Mouse (Mus musculus) adrenal gland, adult (tissue): ENCODE measurements at regions not wholly inside any gene's neighbourhood (a gene's known extent, or its start where the extent isn't known, plus 50 kb on each side); places are given as distances from the start of the nearest gene placed in this dataset.

Source experiments
- DNase-seq, 2 experiments: peaks; one replicate each; pipeline ENCODE4 v3.0.0; 2022 to 2023; ENCODE audit warnings: low spot score in 1 of 2; ENCODE audit not compliant: inconsistent age in 2 of 2

DNA sequence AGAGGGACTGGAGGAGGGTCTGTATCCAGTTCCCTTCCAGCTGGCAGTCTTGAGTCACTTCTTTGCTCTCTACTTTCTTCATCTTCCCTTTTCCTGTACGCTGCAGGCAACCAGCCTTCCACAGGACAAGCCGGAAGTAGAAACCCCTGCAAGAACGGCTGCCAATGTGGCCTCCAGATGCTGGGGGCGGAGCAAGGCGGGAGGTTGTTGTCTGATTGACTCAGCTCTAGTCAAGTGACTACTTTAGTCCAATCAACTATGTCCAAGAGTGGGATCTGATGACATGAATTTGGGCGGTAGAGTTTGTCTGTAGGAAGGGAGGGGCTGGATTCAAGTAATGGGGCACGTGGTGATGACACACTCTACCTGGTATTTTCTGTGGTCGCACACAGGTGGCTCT lies 156.1 kb upstream of the Irx6 start:
- no peak for DNase-seq

- no peak for DNase-seq
Observed at GRCm38 (mm10) chr8:92518486-92518885, 155.6 kb upstream of the Irx6 start.

DNA sequence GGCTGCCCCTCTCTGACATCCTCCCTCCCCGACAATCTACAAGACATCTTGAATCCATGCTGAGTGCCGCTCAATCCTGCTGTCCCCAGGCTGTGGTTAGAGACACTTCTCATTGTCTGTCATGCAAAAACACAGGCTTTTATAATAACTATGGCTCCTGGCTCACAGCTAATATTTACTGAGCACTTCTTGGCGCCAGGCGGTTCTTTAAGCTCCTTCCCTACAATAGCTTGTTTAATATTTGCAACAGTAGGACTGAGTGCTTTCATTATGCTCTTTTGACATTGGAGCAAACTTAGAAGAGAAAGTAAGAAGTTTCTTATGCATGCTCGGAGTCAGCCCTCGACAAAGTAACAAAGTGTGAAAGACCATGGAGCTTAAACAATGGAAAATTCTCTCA lies 151.6 kb upstream of the Irx6 start:
- no peak for DNase-seq

DNA sequence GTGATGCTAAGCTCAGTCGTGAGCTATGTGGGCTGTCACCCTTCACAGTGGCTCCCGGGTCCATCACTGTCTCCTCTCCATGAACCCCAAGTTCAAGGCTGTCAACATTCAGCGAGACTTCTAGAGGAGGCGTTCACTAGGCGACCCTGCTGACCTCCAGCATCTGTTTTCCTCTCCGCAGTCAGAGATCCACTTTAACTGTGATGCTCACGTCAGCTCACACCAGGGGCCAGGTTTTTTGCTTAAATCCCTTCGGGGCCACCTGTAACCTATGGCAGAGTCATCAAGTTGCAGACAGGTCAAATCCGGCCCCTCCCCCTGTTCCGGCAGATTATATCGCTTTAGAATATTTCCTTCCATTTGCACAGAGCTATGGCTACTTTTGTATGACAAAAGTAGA lies 144.3 kb upstream of the Irx6 start:
- DNase-seq, result no peak

GRCm38 (mm10) chr8:92540636-92541035 lies 133.5 kb upstream of the Irx6 start:
- DNase-seq, result no peak

DNA sequence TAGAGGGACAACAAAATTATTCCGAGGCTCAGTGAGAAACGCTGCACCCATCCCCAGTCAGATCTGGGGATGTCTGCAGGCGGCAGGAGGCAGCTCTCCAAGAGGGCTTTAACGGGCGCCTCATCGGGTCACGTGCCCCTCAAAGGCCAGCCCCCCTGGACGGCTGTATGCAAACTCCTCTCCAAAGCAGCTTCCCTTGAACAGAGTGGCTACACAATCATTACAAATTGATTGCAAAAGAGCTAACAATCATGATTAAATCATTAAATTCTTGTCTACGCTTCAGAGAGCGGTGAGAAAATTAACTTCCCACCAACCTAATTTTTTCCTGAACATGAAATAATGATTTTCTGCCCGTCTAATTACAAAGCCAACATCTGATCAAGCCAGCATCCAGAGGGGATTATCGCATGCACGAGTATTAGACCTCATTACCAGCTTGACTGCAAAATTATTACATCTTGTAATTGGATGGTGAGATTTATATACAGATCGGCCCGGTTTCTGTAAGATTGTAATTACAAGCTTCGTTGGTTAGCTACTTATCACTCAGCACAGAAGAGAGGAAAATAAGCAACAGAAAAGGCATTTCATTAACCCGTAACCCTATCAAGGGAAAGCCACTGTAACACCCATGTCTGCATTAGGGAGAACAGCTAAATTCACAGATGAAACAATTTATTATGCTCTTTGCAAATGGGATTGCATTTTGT lies 128.6 kb upstream of the Irx6 start:
- no peak for DNase-seq

GRCm38 (mm10) chr8:92555140-92555539 lies 118.9 kb upstream of the Irx6 start:
- no peak for DNase-seq

- no peak for DNase-seq
Observed at GRCm38 (mm10) chr8:92555631-92556030, 118.5 kb upstream of the Irx6 start.

DNA sequence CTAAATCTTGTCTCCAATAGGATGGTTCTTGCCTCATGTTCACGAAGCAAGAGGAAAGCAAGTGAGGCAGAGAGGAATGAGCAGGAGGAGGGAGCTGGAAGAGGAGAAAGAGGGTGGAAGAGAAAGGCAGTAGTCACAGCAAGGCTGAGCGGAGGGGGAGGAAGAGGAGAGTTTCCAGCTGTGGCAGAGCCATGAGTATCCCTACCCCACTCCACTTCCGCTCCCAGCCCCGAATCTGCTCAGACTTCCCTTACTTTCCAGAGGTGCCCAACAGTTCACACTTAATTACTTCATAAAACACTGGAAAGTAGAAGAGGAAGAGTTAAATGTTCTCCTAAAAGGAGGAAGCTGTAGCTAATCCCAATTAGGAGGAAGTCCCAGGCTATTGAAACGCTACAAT lies 111.6 kb upstream of the Irx6 start:
- DNase-seq, result no peak

GRCm38 (mm10) chr8:92562962-92563361 lies 111.1 kb upstream of the Irx6 start:
- no peak for DNase-seq

GRCm38 (mm10) chr8:92569650-92570049 lies 104.4 kb upstream of the Irx6 start:
- no peak for DNase-seq

DNA sequence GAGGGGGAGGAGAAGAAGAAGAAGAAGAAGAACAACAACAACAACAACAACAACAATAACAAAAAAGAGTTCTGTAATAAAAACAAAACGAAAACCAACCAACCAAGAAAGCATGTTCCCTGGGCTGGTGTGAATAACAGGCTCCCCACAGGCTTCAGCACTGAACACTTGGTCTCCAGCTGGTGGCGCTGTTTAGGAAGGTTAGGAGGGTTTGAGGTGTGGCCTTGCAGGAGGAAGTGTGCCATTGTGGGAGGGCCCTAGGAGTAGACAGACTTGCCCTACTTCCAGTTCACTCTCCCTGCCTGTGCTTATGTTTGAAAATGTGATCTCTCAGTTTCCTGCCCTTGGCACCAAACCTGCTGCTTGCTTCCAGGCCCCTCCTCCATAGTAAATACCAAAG lies 94.6 kb upstream of the Irx6 start:
- peak in 1 of 2 experiments; percentile 20 for DNase-seq

GRCm38 (mm10) chr8:92581051-92581450 lies 93.0 kb upstream of the Irx6 start:
- DNase-seq, result no peak

- DNase-seq, result no peak
Observed at GRCm38 (mm10) chr8:92600766-92601165, 73.3 kb upstream of the Irx6 start.

GRCm38 (mm10) chr8:92602973-92603372 lies 71.1 kb upstream of the Irx6 start:
- DNase-seq, result no peak

GRCm38 (mm10) chr8:92605631-92606030 lies 68.5 kb upstream of the Irx6 start:
- DNase-seq, result no peak

GRCm38 (mm10) chr8:92607604-92608003 lies 66.5 kb upstream of the Irx6 start:
- no peak for DNase-seq

- no peak for DNase-seq
Observed at GRCm38 (mm10) chr8:92609908-92610307, 64.2 kb upstream of the Irx6 start.

- DNase-seq, result no peak
Observed at GRCm38 (mm10) chr8:92610487-92611059, 63.5 kb upstream of the Irx6 start.

GRCm38 (mm10) chr8:92613486-92613885 lies 60.6 kb upstream of the Irx6 start:
- DNase-seq, result peak in 1 of 2 experiments; percentile 37

DNA sequence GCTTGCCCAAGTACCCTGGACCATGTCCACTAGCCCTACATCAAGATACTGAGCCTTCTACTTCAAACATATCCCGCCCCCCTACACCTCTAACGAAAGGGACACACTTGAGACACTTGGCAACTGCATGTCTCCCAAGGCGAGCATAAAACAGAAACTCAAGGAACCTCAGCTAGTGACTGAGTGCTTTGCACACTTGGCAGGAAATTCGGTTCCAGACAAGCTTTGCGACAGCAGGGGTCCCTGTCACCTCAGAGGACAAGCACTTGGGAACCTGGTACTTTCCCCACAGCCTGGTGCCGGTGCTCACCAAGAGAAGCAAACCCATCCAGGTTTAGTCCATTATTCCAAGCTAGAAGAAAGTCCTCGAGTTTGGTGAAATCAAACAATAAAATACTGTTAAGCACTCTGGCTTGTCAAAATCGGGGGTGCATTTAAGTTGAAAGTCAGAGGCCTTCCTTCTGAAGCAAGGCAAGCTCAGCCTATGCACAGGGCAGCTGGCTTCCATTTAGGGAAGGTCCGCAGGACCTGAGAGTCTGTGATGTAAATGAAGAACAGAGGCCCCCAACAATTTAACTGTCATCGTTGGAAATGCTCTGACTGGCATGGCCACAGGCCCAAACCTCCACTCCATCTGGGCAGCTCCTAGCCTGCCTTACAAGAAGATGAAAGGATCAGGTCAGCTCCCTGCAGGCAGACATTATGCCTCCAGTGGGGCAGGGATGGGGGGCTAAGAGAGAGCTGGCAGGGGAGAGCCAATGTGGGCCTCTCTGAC lies 57.6 kb upstream of the Irx6 start:
- no peak for DNase-seq

GRCm38 (mm10) chr8:92618281-92618680 lies 55.8 kb upstream of the Irx6 start:
- no peak for DNase-seq
